Mouse (Mus musculus) ES-Bruce4 (cell line): ENCODE results near the gene Lurap1.

Source experiments
- CTCF ChIP-seq: IDR thresholded peaks from one replicate; pipeline ENCODE4 v1.8.1; 2011; ENCODE audit warnings: low read depth, low read length
- POLR2A ChIP-seq: IDR thresholded peaks from one replicate; pipeline ENCODE4 v1.8.1; 2011; ENCODE audit warnings: low read length; ENCODE audit not compliant: insufficient read depth

GRCm38 (mm10) chr4:116182745-116183144 lies 31.6 kb upstream of the Lurap1 start:
- peak; percentile 53 for TF ChIP-seq POLR2A
- TF ChIP-seq CTCF: no peak
